Mouse (Mus musculus) embryo, embryonic 9.5 days (tissue): Measurements from ENCODE around the gene Chek2.
A peak's percentile ranks its signal among the peaks of the same experiment; 100 is the strongest.
"Not testable (repeated sequence)": the region's sequence is repeated elsewhere in the genome, so short reads cannot be mapped to it uniquely, and the experiment has no call there.

Experiments
- DNase-seq: peaks from one replicate; pipeline ENCODE4 v3.0.0-alpha.2; 2017; ENCODE audit errors: extremely low spot score

The Chek2 gene

DNA sequence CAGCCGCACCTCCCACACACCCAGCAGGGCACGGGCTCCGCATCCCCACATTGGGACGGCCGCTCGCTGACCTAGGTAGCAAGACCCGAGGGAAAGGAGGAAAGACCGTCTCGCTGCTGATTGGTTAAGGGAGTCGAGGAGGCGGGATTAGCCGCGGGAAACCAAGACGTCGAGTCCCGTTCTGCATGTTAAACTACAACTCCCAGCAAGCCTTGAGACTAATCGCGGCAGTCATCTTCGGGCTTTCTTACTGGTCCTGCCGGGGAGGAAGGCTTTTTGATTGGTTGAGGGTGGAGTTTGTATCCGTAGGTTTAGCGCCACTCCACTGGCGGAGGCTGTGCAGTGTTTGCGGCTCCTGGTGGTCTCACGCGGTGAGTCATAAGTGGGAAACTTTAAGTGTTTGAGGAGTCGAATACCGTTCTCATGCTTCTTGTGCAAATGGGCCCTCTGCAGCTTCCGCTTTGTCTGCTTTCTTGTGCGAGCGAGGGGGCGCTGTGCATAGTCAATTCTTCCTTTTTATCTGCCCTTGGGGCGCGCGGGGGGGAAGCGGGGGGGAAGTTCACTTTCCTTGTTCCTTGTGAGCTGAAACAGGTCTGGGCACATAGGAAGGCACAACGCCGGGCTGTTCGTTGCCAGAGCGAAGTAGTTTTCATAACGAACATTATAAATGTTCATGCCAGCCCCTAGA, at the start of gene Chek2, which contains the start of gene Hscb:
TSS of gene Chek2 (plus strand) at position 302 of the 688 bp plus-strand sequence.
TSS of gene Hscb (minus strand) at position 100 of the 688 bp plus-strand sequence.
- DNase-seq, result peak; percentile 98

DNA sequence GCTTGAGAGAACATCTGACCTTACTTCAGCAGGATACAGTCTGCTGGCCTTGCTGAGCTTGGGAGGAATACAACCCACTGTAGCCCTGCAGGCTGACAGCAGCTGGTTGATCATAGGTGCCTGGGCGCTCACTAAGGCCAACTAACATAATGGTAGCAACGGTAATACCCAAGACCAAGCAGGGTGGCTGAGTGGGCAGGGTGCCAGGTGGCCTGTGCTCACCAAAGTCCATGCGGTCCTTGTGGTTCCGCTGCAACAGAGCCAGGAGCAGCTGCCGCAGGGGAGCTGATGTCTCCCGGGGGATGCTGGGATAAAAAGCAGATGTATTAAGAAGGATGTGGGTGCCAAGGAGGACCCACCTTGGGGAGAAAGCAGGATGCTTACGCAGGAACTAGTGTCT, 45.4 kb upstream of the Chek2 start:
- no peak for DNase-seq

DNA sequence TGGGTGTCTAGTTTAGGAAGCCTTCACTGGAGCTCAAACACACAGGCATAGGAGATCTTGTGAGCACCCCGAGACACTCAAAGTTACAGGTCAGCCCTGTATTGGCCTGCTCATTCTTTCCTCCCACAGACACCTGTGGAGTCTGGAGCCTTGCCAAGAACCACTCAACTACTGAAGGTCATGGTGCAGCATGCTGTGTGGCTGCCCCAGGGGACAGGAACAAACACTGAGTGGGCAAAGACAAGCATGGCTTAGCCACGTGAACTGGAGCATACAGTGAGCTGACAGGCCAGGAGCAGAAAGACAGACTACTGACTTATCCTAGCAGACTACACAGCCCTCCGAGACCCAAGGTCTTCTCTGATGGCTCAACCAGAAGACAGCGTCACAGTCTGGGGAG, 42.1 kb upstream of the Chek2 start:
- no peak for DNase-seq

DNA sequence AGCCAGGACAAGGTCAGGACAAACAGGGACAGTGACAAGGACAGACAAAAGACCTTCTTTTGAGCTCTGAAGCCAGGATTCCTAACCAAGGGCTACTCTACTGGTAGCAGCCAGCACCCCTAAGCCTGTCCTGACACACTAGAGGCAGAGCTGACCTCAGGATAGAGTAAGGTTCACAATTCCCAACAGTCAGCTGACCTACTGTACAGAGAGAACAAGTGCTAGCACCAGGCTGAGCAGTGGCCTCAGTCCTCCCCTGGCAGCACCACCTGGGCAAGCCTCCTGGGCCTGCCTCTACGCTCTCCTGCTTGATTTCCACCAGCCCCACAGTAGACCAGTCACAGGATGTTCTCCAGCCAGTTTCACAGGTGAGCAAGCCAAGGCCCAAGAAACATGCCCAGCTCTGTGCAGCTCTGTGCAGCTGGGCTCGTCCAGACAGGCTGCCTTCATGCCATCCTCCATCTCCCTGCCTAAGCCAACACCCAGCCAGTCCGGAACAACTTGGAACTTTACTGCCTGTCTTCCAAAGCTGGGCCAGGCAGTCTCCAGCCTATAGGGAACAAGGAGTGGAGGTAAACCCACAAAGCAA, 38.6 kb upstream of the Chek2 start:
- no peak for DNase-seq

DNA sequence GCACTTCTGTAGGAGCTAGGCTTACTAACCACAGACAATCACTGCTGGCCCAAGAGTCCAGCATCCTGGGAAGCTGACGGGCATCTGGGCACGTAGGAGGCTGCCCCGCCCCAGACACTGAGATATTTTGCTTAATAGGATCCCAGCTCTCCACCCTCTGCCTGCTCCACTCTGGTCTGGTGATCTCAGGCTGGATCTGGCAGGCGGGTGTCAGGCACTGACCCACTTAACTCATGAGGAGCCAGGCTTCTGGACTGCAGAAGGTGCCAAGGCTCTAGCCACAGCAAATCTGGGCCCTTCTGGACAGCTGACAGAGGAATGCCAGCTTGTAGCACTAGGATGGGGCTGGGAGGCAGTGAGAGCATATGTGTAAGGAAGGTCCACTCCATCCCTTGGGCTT, 37.6 kb upstream of the Chek2 start:
- DNase-seq, result no peak

DNA sequence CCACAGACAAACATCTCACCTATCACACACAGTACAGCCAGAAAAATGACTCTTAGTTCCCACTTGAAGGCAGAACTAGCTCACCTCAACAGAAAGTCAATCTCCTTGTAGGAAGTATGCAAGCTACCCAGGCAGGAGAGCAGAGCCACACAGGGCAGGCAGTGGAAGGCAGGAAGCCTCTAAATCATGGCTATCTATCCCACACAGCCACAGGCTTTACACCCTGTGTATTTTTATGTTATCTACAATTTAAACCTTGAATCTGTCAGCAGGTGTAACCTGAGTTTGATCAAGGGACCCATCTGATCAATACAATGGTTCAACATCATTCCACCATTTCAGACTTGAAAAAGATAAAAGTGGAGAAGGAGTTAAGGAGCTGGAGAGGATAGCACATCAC, 37.0 kb upstream of the Chek2 start:
- no peak for DNase-seq

DNA sequence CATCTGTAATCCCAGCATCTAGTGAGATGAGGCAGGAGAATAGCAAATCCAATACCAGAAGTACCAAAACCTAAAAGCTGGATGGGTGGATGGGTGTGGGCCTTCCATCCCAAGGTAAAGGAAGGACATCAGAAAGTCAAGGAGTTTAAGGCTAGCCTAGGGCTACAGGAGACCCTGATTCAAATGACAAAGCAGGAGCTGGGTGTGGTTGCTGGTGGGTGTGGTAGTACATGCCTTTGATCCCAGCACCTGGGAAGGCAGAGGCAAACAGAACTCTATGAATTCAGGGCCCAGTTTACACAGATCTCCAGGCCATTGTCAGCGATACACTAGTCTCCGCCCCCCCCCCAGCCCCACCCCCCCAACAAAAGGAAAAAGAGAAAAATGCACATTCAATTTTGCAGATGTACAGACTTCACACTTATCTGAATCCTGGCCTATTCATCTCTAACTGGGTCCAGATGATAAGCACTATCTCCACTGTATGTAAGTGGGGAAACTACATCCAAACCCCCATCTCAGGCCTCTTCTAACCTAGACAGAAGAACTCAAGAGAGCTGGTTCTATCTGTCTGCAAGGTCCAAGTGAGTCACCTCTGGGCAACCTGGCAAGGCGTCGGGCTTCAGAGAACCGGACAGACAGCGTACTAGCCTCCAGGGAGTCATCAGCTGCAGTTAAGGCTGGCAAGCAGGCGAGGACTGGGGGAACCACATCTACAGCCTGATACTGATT, 35.6 kb upstream of the Chek2 start:
- DNase-seq, result no peak

DNA sequence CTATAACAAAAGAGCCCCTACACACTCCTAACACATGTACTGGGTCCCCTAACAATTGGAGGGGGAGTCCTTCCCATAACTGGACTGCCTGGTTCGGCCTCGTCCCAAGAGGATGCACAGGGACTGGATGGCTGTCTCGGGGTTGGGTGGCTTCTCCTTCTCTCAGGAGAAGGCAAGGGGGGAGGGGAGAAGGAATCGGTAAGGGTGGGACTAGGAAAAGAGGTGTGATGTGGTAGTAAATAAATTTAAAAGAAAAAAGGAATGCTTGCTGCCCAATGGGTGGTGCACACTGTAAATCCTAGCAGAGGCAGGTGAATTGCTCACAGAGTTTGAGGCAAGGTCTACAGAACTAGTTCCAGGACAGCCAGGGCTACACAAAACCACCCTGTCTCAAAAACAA, 33.6 kb upstream of the Chek2 start:
- no peak for DNase-seq

DNA sequence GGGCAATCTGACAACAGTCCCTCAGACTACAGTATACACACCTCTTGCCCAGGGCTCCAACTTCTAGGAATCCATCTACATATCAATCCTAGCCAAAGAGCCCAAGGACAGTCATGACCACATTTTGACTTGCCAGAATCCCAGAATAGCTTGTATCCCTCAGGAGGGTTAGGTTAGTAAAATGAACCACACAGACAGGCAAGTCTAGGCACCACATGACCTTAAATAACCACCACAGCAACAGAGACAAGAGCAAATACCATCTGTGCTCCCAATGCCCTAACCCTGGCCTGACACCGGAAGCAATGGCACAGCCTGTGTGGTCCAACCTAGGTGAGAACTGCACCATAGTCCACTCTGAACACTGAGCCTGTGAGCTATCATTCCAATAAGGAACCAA, 33.1 kb upstream of the Chek2 start:
- no peak for DNase-seq

DNA sequence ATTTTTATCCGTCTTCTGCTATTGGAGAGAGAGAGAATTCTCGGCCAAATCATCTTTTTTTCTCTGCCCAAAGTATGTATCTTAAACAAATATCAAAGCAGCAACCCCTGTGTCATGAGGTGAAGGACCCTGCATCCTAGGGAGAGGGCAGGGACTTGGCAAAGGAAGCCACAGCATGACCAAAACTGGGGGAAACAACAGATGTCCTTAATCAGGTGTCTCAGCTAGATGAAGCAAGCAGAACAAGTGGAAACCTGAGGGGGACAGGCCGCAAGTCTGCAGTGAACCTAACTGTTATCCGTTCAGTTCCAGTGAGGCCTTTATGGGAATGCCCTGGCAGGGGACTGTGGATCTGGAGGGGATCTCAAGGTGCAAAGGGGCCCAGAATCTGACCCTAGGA, 32.3 kb upstream of the Chek2 start:
- DNase-seq, result no peak

DNA sequence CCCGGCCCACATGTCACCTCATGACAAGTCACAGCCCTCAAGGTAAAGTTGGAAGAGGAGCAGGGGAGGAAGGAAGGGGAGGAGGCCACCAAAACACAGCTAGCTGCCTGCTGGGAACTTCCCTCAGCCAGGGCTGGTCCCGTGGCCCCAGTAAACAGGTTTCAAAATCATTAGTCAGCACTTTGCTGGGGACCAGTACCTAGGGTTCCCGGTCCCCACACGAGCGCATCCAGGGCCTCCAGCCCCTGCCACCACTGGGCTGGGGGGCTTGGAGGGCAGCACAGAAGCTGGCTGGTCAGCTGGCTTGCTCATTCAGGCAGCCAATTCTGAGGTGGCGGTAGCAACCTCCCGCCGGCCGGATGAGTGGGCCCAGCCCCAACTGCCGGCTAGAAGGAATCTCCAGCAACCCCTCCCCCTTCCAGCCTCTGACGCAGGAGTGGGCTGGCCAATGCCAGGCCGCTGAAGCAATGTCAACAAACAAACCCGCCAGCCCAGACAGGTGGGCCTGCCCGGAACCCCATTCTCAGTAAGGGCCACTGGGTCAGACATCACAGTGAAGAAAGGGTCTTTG, 31.6 kb upstream of the Chek2 start:
- DNase-seq, result peak; percentile 87

DNA sequence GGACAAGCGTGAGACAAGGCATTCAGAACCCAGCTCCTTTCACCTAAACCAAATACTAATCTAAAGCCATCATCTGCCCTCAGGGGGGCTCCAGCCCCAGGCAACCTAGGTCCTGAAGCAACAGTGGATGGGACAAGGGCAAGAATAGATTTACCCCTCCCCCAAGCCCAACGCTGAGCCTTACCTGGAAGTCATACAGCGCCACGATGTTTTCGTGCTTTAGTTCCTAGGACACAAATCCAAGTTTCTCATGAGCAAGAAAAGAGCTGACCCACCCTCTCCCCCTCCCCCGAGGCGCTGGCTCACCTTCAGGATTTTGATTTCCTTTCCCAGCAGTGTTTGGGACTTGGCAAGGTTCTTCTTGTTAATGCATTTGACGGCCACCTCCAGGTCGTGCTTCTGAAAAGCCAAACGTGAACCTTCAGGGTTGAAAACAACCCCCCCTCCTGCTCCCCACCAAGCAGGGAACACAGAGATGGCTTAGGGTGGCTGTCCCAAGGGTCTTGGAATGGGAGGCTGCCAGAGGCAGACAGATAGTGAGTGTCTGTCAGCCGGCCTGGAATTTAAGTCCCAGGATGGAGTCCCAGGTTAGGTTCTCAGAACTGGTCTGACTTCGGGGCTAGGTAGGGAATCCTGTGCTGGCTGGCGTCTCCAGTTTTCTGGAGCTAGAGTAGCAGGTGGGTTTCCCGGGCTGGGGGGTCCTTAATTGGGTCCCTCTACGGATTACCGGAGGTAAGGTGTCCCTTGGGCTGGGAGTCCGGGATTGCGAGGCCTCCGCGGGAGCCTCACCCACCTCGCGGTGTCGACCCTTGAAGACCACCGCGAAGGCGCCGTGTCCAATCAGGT, 30.7 kb upstream of the Chek2 start:
- DNase-seq, result peak; percentile 33

DNA sequence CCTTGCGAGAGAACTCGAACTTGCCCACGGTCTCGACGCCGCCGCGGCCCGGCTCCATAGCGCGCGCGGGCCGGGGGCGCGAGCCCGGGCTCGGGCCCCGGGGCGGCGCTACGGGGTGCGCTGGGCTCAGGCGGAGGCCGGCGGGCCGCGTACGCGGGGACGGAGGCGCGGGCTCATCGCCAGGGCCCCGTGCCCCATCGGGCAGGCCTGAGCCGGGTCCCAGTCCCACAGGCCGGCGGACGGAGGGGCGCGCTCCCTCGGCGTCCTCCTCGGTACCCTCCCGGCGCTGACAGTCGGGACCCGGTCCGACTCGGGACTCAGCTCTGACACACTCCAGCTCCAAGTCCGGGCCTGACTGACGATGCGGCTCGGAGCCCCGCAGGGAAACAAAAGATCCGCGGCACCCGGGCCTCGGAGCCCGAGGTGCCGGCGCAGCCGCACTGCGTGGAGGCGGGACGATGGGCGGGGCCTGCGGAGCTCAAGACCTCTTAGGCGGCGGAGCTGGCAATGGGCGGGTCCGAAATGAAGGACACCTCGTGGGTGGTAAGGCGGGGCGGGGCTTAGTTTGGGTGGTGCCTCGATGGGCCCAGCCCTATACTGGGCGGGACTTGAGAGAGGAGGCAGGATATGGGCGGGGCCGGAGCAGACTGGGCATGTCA, 30.0 kb upstream of the Chek2 start, which contains the start of gene Ulk1:
TSS of gene Ulk1 (minus strand) at position 431 of the 659 bp plus-strand sequence.
- peak; percentile 99 for DNase-seq

DNA sequence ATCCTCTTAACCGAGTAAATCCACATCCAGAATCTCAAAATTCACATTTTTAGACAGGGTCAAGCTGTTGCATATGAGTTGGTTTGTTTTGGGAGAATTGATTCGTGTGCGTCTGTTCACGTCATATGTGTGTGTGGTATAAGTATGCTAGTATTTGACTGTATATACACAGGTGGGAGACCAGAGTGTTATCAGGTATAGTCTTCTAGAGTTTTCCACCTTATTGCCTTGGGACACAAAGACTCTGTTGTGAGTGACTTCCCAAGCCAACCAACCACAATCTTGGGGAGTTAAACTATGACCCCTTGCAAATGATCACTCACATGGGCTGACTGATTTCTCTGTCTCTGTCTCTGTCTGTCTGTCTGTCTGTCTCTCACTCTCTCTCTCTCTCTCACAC, 15.4 kb upstream of the Chek2 start:
- DNase-seq, result no peak

DNA sequence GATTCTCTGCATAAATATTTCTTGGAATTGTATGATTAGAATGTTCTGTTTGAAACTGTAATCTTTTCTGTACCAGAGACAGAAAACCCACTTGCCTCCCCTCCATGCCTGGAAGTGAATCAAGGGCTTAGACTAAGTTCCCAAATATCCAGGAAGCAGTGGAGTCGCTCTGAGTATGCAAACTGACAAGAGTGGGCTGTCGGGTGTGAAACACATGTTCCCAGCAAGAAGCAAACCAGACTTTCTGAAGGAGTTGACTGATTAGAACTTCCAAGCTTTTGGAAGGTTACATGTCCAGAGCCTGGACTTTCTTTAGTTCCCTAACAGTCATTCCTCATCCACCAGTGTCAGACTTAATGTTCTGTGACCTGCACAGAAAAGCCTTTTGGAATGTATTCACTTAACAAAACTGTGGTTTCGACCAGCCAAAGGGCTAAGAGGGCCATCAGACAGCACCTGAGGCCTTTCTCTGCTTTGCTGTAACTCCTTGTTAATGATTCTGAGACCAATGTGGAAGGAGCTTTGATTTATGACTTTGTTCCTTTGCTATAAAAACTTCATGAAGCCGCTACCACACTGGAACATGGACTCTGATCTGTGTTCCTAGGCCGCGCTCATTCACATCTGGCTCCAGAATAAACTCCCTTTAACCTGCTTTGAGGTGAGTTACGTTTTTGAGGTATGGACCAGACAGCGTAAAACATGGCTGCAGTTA, 12.8 kb upstream of the Chek2 start:
- no peak for DNase-seq

DNA sequence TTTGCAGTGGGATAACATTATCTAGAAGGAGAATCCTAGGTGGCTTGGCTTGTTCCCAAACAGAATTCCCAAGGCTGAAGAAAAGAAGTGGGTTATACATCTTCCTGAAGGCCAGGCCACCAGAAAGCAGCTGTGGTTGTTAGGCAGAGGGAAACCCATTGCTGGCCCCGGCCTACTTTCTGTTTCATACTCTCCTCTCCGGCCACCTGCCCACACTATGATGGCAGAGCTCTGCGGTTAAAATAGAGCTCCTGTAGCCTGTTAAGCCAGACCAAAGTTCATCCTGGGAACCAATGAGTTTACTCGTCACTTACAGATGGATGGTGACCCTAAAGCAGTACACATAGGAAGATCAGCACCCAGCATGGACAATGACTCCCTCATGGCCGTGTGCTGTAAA, 12.2 kb upstream of the Chek2 start:
- DNase-seq, result no peak

DNA sequence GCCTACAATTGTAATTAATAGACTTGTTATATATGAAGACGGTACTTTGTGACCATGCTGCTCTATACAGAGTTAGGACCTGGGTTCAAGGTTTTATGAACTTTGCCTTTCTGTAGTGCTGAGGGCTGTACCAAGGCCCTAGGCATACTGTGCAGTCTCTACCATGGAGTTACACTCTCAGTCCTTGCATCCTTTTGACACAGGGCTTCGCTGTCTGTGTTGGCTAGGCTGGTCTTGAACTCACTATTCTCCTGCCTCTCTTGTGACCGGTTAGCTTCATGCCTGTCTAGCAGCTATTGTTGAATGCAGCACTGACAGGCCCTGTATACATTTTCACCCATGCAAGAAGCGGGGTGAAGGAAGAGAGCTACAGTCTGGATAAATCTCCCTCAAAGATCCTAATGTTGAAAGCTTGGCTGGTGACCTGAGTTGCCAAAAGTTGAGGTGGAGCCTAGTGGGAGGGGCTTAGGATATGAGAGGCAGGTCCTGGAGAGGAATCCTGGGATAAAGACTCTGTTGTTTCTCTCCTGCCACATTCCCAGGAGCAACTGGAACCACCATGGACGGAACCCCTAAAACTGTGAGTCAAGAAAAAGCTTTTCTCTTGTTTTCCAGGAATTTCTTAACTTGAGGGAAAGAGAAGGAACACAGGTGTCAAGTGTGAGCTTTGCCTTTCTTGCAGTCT, 8.6 kb upstream of the Chek2 start:
- no peak for DNase-seq

DNA sequence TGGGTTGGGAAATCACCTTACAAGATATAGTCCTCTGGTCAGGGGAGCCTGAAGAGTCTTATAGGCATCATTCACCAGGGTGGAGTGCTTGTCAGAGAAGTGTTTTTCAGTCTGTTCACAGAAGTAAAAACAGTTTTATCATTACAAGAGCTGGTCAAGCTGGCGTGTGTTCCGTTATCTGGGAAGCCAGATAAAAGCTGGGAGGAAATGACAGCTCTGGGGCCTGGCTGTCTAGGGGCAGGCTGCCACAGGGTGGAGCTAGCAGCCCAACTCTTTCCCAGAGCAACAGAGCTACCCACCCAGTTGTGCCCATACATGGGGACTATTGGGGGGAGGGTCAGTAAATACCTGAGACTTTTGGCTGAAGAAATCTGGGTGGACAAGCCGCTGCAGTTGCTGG, 3.8 kb upstream of the Chek2 start:
- peak; percentile 51 for DNase-seq

DNA sequence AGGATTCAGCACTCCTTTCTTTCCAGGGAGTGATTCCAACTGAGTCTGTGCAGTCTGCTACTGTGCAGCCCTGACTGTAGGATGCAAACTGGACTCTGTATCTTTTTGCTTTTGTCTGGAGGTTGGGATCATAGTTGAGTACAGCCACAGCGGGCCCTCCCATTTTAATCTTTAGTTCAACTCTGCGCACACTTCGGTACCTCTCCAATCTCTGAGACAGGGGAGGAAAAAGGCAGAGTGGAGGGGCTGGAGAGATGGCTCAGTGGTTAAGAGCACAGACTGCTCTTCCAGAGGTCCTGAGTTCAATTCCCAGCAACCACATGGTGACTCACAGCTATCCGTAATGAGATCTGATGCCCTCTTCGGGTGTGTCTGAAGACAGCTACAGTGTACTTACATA, 1.8 kb upstream of the Chek2 start:
- not testable (repeated sequence) for DNase-seq
